Comparison of ENCODE assay signal across 27 mouse cellular contexts in the genomic region with DNA sequence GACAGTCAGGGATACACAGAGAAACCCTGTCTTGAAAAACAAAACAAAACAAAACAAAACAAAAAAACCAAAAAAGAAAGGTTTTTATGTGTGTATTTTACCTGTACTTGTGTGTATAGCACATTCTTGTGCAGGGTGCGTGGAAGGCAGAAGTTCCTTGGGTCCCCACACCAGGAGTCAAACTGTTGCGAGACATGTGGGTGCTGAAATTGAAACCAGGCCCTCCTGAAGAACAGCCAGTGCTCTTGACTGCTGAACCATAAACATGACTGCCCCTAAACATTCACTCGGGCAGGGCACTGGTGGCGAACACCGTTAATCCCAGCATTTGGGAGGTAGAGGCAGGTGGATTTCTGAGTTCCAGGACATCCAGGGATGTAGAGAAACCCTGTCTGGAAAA.
"Had no signal": no experiment of that assay in that cellular context is flagged by ENCODE, and none has a peak within 500 bp of the region (broad histone marks: within the 10 kb centered on the region; RNA-seq: fewer than 3 reads in every experiment).

No protein-coding gene starts in this region.

- H3K27me3 ChIP-seq: embryonic facial prominence, embryonic 12.5 days; embryonic facial prominence, embryonic 13.5 days; embryonic facial prominence, embryonic 15.5 days; forebrain, embryonic 13.5 days; forebrain, embryonic 15.5 days had no signal

- H3K4me3 ChIP-seq: embryonic facial prominence, embryonic 10.5 days; embryonic facial prominence, embryonic 12.5 days; embryonic facial prominence, embryonic 13.5 days; embryonic facial prominence, embryonic 15.5 days; erythroblast, embryonic 14.5 days; forebrain, embryonic 10.5 days; forebrain, embryonic 12.5 days; forebrain, embryonic 13.5 days; forebrain, embryonic 15.5 days; gastrocnemius, adult 2 months; heart, adult 2 months had no signal

- ATAC-seq: forebrain, embryonic 13.5 days; forebrain, embryonic 14.5 days; forebrain, embryonic 15.5 days; forebrain, embryonic 16.5 days; forebrain, postnatal 0 days had no signal

- H3K4me1 ChIP-seq: embryonic facial prominence, embryonic 10.5 days; embryonic facial prominence, embryonic 12.5 days; embryonic facial prominence, embryonic 13.5 days; embryonic facial prominence, embryonic 15.5 days; forebrain, embryonic 10.5 days; forebrain, embryonic 12.5 days; forebrain, embryonic 13.5 days; forebrain, embryonic 15.5 days had no signal

- H3K27ac ChIP-seq: embryonic facial prominence, embryonic 10.5 days; embryonic facial prominence, embryonic 12.5 days; embryonic facial prominence, embryonic 13.5 days; embryonic facial prominence, embryonic 15.5 days; forebrain, embryonic 10.5 days; forebrain, embryonic 12.5 days; forebrain, embryonic 13.5 days; forebrain, embryonic 15.5 days; gastrocnemius, adult 2 months; heart, adult 2 months had no signal

- H3K4me2 ChIP-seq: embryonic facial prominence, embryonic 12.5 days; embryonic facial prominence, embryonic 13.5 days; embryonic facial prominence, embryonic 15.5 days; forebrain, embryonic 12.5 days; forebrain, embryonic 13.5 days; forebrain, embryonic 15.5 days had no signal

- DNase-seq: cerebellum, adult 8-10 months; cerebellum, adult 9-10 months; cerebellum, postnatal 10 days; cerebellum, postnatal 14 days; cerebellum, postnatal 25 days; cerebellum, postnatal 36 days; embryo, embryonic 11 days; forebrain, postnatal 0 days; gastrocnemius, adult 2 months; gastrocnemius, postnatal 10 days; gastrocnemius, postnatal 14 days; gastrocnemius, postnatal 25 days; gastrocnemius, postnatal 36 days; heart, adult 11 months; heart, adult 18-20 months; heart, adult 2 months had no signal

- H3K9ac ChIP-seq: embryonic facial prominence, embryonic 12.5 days; embryonic facial prominence, embryonic 13.5 days; embryonic facial prominence, embryonic 15.5 days; forebrain, embryonic 12.5 days; forebrain, embryonic 13.5 days; forebrain, embryonic 15.5 days; forebrain, postnatal 0 days had no signal

- H3K9me3 ChIP-seq: embryonic facial prominence, embryonic 10.5 days; embryonic facial prominence, embryonic 12.5 days; embryonic facial prominence, embryonic 13.5 days; embryonic facial prominence, embryonic 15.5 days; forebrain, embryonic 10.5 days; forebrain, embryonic 12.5 days; forebrain, embryonic 13.5 days; forebrain, embryonic 15.5 days had no signal
